Mouse (Mus musculus) small intestine, adult 2 months (tissue): Measurements from ENCODE around the gene Slc5a6.

Source experiments
- CTCF ChIP-seq: fragments of 200-500 bp; IDR thresholded peaks from 2 replicates; pipeline ENCODE4 v1.5.1; 2012; ENCODE audit warnings: low read depth, mild to moderate bottlenecking, control low read depth, inconsistent platforms, low read length, moderate library complexity, mixed read lengths; ENCODE audit not compliant: insufficient replicate concordance, insufficient read length; ENCODE audit errors: extremely low read depth
- POLR2A ChIP-seq: fragments of 200-500 bp; IDR thresholded peaks from 2 replicates; pipeline ENCODE4 v1.6.1; 2012; ENCODE audit warnings: low read depth, mild to moderate bottlenecking, control low read depth, inconsistent platforms, low read length, moderate library complexity

DNA sequence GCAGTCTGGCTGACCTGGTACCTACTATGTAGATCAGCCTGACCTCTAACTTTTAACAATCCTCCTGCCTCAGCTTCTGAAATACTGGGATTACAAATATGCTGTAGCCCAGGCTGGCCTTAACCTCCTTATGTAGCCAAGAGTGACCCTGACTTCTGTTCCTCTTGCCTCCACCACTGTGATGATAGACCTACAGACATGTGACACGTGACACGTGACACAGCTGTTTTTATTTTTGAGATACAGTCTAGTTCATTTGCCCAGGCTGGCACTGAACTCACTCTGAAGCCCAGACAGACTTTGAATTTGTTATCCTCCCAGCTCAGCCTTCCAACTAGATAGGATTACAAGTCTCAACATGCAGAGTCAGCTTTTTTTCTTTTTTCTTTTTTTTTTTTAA is 47.7 kb downstream of the Slc5a6 start:
- no peak for TF ChIP-seq CTCF
- no peak for TF ChIP-seq POLR2A
